17 mouse cellular contexts compared by ENCODE assay signal in genomic region chr3:138001865-138002264, GRCm38 (mm10). TPM values are rescaled to one million over a fixed set of nuclear protein-coding genes. Genes with fewer than 3 reads are reported as not detected.
DNase-seq lines count a peak whose midpoint lies in the region; ATAC-seq and TF ChIP-seq lines count a peak whose summit lies in the region.
"Had no signal": no experiment of that assay in that cellular context is flagged by ENCODE, and none has a peak within 500 bp of the region (broad histone marks: within the 10 kb centered on the region; RNA-seq: fewer than 3 reads in every experiment).

No protein-coding gene starts in this region.

- H3K27me3 ChIP-seq in heart, postnatal 0 days (ENCODE audit: control insufficient read depth, insufficient read depth, low read length) = no peaks in the 10 kb centered on the region

- peak overlapping the region; percentile 39; the same call in 1 of the 2 replicates for H3K9ac ChIP-seq in heart, postnatal 0 days (replicated peaks; ENCODE audit: low read depth, low read length)
- H3K9ac ChIP-seq: lung, embryonic 14.5 days had no signal

- H3K4me1 ChIP-seq in heart, postnatal 0 days (ENCODE audit: control insufficient read depth, insufficient read depth) = peaks cover 28% of the 10 kb centered on the region

- WGBS in heart, postnatal 0 days = 47% methylated on average over 4 of the region's 4 CpGs

- peak overlapping the region; percentile 82 for H3K27ac ChIP-seq in heart, postnatal 0 days (ENCODE audit: low read depth)
- H3K27ac ChIP-seq: layer of hippocampus, adult 2 months had no signal

- no peak for TF ChIP-seq EP300 in heart, postnatal 0 days (IDR thresholded peaks at IDR 0.05; ENCODE audit: low read depth)

- H3K9me3 ChIP-seq in heart, postnatal 0 days (replicated peaks; ENCODE audit: control insufficient read depth, low read length) = peaks cover 6% of the 10 kb centered on the region; the same call in 1 of the 2 replicates

- no peak for DNase-seq in heart, postnatal 0 days (ENCODE audit: low spot score)
- DNase-seq in heart, postnatal 36 days = no peak
- peak; percentile 45 for DNase-seq in CD4-positive, CD25-positive, alpha-beta regulatory T cell, adult 2 months (ENCODE audit: low read depth, low spot score)
- DNase-seq in embryo, embryonic 9.5 days (ENCODE audit: extremely low spot score) = no peak
- no peak for DNase-seq in Muller cell, postnatal 12 days (ENCODE audit: inconsistent ontology term)
- DNase-seq: adrenal gland, postnatal 36 days; cerebellum, adult 8-10 months; gastrocnemius, postnatal 14 days; kidney, adult 11 months; kidney, postnatal 10 days; liver; lung, embryonic 14.5 days; midbrain, embryonic 14.5 days; thymus, postnatal 4 days had no signal

- H3K4me2 ChIP-seq in heart, postnatal 0 days (ENCODE audit: low read depth, low read length) = peak overlapping the region; percentile 55
- H3K4me2 ChIP-seq: lung, embryonic 14.5 days had no signal

- H3K36me3 ChIP-seq in heart, postnatal 0 days (replicated peaks; ENCODE audit: control insufficient read depth, insufficient read depth, low read length) = no peaks in the 10 kb centered on the region

- intact Hi-C loops in heart, postnatal 36 days (cut with DNase I) = no loop called here

- H3K4me3 ChIP-seq in heart, postnatal 0 days (ENCODE audit: low read depth, low read length) = no peak overlapping the region
- H3K4me3 ChIP-seq: layer of hippocampus, adult 2 months had no signal

- no peak for TF ChIP-seq CTCF in heart, postnatal 0 days (IDR thresholded peaks at IDR 0.05; ENCODE audit: low read depth)

- no peak for ATAC-seq in heart, postnatal 0 days (ENCODE audit: insufficient read depth, low read depth)
- peak; percentile 48 for ATAC-seq in activated CD4-positive, CD25-positive, alpha-beta regulatory T cell, adult 4 months
- 0 out of 2 replicates have a peak, but pooled peaks have one; percentile 14 for ATAC-seq in megakaryocyte, adult 5-6 weeks (ENCODE audit: poor library complexity, severe bottlenecking)

RNA-seq across cellular contexts. Expression of gene Dapp1, which starts 20.5 kb away (rescaled TPM):
- 11.8 and 16.1 TPM in 2 replicates for total RNA-seq in heart, postnatal 0 days (2014; rRNA removed; ENCODE audit: low replicate concordance)
- 11.1 and 11.8 TPM in 2 replicates for polyA plus RNA-seq in heart, postnatal 0 days (2015; fragmentation: Nextera tagmentation; extraction: Ambion mirVana)
- total RNA-seq in heart, postnatal 36 days (2021) = 1 to 10 TPM; 4.5 to 5.1 TPM
- 10 to 100 TPM; 58.7 to 78.7 TPM for polyA plus RNA-seq in activated CD4-positive, CD25-positive, alpha-beta regulatory T cell, adult 4 months (2017; shearing (Covaris generic))
- 74.2 and 74.8 TPM in 2 replicates for total RNA-seq in megakaryocyte, adult 5-6 weeks (2015)
- total RNA-seq in megakaryocyte, adult 5-6 weeks (2017) = 95.7 and 112 TPM in 2 replicates
